Mouse (Mus musculus): Measurements from ENCODE around the gene Sh3d19.
A peak's percentile ranks its signal among the peaks of the same experiment; 100 is the strongest.

Sh3d19 gene

DNA sequence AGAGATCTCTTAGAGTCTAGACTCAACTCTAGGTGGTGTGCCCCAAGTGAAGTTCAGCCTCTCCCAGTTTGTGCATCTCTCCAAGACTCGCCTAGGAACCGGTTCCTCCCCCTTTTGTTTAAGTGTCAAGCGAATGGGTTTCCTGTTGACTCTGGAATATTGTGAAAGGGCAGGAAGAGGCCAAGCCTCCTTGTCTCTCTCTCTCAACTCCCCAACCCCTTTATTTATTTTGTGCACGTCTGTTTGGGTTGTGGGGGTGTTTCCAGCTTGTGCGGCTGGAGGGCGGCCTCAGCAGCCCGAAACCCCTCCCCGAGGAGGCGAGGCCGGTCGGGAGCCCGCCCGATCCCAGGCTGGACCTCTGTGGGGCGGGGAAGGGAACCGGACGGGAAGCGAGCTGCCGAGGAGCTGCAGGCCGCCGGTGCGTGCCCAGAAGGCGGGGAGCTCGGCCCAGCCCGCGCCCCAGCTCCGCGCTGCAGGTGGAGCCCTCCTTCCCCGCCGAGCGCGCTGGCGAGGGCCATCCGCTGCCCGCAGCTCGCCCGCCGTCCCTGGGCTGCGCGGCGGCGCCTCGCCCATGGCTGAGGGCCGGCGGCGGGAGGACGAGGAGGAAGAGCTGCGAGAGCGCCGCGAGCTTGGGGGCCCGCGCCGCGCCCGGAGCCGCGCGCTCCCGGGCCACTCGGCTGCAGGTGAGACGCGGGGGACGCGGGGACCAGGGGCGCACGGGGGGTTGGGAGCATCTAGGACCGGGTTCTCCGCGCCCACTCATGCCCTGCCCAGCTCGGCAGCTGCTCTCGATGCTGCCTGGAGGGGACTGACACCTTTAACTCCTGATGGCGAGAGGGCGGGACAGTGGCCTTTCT lies at the start of gene Sh3d19:
Sh3d19 (plus strand) TSS at position 368 of the 857 bp plus-strand sequence.
- peak; percentile 31 for DNase-seq (ENCODE audit: low read depth, low spot score)

DNA sequence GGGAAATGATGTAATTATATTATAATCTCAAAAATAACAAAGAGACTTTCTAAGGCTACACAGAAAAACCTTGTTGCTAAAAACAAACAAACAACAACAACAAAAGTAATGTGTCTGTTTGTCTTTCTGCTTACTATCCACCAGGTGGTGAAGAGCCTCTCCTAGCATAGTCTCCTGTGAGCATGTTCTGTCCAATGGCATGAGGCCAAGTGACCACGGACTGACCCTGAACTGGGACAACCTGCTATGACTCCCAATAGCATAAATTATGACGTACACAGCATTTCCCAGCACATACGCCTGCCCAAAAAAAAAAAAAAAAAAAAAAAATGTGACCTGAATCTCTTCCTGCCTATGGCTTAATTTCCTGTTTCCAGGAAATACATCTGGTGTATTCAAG lies 48.6 kb upstream of the Sh3d19 start:
- DNase-seq (ENCODE audit: low read depth, low spot score), result no peak

DNA sequence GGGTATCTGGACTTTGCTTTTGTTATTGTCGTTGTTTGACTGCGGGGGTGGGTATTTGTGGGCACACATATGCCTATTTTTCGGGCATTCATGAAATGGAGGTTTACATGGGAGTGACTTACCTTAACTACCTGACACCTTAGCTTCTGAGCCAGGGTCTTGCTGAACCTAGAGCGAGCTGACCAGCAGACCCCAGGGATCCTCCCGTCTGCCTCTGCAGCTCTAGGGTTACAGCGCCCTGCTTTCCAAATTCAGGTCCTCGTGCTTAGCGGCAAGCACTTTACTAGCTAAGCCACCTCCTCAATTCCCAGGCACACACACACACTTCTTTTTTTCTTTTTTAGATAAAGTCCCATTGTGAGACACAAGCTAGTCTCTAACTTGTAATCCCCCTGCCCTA lies 47.6 kb upstream of the Sh3d19 start:
- no peak for DNase-seq (ENCODE audit: low read depth, low spot score)

DNA sequence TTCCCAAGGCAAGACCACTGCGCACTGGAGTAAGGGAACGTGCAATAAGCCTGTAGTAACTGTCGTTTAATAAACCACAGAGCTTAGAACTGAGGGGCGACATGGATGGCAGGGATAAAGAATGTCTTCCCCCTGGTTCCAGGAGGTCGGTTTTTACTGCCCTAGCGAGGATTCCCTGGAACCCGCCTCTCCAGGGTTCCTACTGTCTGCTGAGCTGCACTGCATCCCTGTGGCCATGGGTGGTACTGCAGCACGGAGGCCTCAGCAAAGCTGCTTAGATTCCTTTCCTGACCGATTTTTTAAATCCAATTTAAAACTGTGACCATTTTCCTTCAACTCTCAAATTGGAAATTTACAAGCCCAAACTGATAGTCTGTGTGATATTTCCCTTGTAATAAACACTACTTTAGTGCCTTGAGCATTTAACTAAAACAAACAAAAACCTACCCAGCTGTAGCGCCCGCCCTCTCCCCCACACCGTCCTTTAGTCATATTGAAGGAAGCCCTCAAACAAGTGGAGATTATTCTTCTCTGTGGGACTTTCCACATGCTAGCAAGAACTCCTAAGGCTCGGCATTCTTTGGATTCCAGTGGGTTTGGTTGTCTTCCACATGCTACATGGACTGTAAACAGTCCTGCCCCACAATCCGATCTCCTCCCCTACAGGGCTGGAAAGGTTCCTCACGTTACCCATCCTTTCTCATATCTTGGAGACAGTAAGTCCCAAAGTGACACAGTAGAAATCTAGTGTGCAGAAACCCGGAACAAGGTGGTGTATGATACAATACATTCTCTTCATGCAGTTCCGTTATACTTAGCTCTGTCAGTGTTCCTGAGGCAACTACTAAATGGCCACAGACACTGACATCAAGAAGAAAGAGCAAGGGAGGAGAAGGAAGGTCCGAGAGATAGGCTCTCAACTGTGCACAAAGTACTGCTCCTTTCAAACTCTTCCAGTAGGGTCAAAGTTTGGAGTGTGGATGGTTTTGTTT lies 46.7 kb upstream of the Sh3d19 start:
- peak; percentile 58 for DNase-seq (ENCODE audit: low read depth, low spot score)

DNA sequence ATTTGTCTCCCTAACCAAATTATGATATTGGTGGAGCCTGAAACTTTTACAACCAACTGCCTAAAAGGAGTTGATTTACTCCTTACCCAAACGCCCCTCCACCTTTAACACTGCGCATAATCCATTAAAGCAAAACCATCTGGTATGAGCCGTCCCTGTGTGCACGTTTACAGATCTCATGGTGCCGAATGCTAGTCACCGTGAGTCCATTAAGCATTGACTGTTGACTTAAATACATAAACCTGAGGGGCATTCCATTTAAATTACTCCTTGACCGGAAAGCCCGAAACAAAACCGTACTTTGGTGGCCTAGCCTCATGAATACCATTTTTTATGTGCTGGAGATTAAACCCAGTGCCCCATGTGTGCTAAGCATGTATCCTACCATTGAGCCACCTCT lies 43.6 kb upstream of the Sh3d19 start:
- no peak for DNase-seq (ENCODE audit: low read depth, low spot score)

DNA sequence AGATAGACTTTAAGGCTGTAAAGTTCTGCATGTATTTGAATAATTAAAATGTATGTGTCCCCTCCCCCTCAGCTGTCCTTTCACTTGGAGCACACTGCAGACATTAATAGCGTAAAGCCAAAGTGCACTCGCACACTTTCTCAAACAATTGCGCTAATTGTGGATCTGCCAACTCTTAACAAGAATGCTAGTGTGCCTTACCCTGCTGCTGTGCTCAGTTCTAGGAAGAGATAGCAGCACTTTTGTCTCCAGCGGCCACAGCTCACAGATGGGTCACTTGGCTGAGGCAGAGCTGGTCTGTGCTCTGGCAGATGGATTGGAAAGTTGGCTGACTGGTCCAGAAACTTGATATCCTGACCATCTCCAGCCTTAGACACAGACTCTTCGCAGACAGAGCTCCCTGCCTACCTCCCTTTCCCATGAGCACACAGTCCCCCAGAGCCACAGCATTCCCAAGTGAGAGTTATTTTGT lies 42.7 kb upstream of the Sh3d19 start:
- DNase-seq (ENCODE audit: low read depth, low spot score), result peak; percentile 76

DNA sequence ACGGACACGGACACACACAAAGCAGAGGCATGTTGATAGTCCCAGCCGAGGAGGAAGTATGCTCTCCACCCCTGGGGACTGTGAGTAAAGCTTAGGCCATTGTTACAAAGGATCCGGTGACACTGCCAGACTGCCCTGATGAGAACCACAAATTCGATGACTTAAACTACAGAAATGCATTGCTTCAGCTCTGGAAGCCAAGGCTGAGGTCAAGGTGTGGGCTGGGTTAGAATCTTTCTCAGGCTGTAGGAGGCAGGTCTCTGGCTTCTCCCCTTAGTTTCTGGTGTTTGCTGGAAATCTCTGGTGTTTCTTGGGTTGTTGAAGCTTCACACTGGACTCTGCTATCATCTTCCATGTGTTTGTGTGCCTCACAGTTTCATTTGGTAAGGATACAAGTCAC lies 41.2 kb upstream of the Sh3d19 start:
- DNase-seq (ENCODE audit: low read depth, low spot score), result no peak

DNA sequence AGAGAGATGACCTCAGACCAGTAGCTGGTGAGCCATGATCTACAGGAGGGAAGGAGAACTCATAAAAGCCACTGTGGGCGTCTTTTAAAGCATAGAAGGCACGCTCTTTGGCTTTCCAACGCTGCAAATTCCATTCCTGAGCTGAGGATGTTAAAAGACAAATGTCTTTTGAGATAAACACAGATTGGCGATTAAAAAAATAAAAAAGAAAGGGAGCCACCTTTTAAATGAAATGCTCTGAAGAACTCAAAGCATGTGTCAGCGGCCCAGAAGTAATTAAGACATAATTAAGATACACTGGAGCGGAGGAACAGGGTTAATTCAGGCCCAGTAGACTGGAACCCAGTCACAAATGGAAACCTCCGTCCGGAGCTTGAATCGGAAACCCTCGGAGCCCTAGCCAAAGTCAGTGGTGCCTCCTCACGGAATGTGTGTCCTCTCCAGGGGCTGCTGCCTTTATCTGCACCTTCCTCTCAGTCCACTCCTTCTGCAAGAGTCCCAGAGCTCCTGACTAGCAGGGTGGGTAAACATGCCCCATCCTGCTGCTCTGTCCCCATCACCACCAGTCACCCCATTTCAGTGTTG lies 40.1 kb upstream of the Sh3d19 start:
- DNase-seq (ENCODE audit: low read depth, low spot score), result no peak

DNA sequence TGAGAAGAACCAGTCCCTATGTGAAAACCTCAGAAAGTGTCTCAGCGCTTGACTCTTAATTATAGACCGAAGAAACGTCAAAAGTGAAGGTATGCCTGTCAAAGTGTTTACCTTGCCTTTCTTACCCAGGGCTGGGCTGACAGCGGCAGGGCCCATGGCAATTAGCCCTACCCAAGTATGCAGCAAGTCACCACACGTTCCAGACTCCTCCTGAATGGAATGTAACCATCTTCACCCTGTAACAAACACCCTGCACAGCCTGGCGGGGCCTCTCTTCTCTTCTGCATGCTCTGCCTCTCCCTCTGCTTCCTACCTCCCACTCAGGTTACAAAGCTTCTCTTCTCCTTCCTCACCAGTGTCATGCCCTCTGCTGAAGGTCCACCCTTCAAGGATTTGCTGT lies 39.0 kb upstream of the Sh3d19 start:
- no peak for DNase-seq (ENCODE audit: low read depth, low spot score)

DNA sequence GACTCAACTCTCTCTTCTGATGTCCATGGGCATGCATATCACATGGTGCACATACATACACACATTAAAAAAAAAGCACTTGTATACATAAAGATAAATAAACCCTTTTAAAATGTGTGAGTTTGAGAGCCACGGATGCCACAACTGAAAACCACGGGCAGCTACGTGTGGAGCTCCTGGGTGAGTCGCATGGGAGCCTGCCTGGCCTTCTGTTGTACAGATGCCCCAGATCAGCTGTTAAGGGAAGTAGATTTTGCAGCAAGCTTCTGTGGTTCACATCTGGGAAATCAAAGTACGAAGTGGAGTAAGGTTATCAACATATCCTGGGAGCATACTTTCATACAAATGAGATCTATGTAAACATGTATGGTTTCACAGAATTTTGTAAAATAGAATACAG lies 37.3 kb upstream of the Sh3d19 start:
- DNase-seq (ENCODE audit: low read depth, low spot score), result no peak

DNA sequence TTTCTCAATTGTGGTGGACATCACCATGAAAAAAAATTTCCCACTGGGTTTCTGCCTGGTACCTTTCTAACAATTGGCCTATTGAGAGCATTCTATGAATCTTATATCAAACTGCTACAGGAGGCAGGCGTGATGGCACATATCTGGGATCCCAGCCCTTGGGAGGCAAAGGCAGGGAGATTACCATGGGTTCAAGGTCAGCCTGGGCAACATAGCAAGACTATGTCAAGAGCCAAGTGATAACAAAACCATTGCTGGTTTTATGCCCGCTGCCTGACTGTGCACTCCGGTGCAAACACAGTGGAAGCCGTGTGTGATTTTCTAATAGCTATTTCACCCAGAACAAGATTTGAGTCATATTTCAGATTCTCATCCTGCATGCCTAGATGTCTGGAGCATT lies 20.0 kb upstream of the Sh3d19 start:
- DNase-seq (ENCODE audit: low read depth, low spot score), result no peak

DNA sequence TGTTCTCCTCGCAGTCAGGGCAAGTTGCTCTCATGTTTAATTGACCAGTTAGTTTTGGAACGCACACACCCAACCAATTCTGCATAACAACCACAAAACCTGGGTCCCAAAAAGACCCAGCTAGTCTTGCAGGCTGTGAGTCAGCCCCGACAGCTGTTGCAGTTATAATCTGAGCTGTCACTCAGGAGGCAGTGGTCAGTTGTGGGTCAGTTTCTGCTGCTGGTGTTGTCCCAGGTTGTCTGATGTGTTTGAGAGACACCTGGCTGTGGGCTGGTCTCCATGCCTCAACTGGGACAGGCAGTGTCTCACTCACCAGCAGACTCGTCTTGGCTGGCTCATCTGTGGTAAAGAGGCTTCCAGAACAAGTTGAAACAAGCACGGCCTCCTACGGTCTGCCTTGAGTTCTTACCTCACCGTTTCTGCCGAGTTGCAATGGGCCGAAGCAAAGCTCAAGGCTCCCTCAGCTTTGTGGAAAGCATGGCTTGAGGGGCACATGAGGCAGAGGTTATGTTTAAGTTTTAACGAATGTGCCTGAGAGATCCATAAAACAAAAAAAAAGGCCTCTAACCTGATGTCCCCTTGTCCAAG lies 18.1 kb upstream of the Sh3d19 start:
- DNase-seq (ENCODE audit: low read depth, low spot score), result no peak

DNA sequence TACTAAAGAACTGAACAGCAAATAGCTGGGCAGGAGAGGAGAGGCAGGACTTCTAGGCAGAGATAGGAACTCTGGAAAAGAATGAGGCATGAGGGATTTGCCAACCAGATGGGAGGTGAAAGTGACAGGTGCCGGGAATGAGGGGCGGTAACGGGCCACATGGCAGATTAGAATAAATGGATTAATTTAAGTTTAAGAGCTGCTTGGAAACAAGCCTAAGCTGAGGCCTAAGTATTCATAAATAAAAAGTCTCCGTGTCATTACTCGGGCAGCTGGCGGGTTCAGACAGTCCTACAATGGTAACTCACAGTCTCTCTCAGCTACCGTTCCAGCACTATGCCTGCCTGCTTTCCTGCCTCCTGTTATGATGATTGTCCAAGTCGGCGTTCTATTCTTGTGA lies 15.6 kb upstream of the Sh3d19 start:
- no peak for DNase-seq (ENCODE audit: low read depth, low spot score)

DNA sequence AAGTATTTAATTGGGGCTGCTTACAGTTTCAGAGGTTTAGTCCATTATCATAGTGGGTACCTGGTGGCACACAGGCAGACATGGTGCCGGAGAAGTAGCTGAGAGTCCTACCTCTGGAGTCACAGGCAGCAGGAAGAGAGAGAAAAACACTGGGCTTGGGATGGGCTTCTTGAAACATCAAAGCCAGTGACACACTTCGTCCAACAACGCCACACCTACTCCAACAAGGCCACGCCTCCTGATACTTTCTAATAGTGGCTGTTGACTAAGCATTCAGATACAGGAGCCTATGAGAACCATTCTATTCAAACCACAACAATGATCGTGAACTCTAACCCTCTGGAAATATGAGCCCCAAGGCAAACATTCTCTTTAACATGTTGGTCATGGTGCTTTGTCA lies 15.2 kb upstream of the Sh3d19 start:
- DNase-seq (ENCODE audit: low read depth, low spot score), result no peak

DNA sequence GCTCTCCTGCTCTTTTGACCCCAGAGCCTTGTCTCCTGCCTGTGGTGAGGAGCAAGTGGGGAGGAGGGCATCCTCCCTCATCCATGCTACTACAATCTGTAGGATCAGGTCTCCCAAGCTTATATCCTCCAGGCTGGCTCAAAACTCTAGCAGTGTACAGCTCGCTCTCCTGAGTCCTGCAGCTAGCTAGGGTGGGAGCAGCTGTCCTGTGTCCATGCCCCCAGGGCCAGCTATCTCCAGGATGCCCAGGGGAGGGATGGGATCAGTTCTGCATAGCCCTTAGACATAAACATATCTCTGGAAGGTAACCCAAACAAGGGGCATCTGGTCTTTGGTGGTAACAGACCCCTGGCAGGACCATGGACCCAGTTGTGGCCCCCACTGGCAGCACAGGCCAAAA lies 11.2 kb upstream of the Sh3d19 start:
- DNase-seq (ENCODE audit: low read depth, low spot score), result no peak

DNA sequence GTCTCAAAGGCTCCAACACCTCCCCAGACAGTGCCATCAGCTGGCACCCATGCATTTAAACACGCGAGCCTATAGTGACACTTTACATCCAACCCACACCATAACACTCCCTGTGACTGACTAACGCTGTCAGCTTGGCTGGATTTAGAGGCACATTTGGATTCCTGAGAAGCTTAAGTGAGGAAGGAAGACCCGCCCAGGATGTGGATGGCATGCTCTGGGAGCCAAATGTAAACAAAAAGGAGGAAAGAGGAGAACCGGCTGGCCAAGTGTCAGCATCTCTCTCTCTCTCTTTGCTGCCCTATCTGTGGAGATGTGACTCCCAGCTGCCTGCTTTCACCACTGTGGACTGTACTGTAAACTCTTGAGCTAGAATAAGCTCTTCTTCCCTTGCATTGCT lies 9.8 kb upstream of the Sh3d19 start:
- no peak for DNase-seq (ENCODE audit: low read depth, low spot score)

DNA sequence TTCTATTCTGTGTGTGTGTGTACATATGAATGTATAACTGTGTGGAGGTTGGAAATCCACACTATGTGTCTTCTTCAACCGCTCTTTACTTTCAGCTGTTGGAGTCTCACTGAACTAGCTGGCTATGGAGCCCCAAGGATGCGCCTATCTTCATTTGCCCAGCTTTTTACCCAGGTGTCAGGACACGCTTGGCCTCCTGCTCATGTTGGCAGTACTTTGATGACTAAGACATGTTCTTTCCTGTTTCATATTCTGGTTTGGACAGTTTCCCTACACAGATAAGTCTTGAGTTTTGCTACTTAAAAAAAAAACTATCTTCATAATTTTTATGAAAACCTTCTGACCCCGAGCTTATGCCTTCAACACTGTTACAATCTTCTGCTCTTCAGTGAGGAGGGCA lies 5.4 kb upstream of the Sh3d19 start:
- no peak for DNase-seq (ENCODE audit: low read depth, low spot score)

DNA sequence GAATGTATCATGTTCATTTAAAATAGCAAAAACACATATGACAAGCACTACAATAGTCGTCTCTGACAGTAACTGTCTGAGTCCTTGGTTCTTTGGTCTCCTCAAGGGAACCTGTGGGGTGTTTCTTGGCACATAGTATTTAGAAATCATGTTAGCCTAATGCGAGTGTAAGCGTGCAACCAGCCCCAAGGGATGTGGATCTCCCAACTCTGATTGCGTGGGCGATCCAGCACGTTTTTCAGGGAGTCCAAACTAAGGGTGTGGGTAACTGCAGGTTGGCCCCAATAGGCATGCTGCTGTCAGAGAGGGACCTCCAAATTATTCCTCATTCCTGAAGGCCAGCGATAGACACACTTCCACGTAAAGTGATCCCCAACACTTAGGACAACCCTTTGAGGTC lies 1.9 kb upstream of the Sh3d19 start:
- no peak for DNase-seq (ENCODE audit: low read depth, low spot score)

DNA sequence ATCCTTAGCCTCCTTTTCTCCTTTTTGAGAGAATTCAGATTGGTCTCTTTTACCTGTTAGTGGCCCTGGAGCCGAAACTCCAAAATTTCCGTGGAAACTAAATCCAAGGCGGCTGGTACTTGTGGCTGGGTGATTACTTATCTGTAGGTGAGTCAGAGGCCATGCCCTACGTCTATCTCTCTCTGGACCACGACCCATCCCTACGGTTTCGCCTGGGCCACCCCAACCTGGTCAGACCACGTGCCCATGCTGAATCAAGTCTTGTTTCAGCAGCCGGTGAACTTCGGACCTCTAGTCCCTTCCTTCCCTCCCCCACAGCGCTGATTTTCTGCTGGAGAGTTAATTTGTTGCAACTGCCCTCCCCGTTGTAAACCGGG lies 678 bp downstream of the Sh3d19 start:
- no peak for DNase-seq (ENCODE audit: low read depth, low spot score)

DNA sequence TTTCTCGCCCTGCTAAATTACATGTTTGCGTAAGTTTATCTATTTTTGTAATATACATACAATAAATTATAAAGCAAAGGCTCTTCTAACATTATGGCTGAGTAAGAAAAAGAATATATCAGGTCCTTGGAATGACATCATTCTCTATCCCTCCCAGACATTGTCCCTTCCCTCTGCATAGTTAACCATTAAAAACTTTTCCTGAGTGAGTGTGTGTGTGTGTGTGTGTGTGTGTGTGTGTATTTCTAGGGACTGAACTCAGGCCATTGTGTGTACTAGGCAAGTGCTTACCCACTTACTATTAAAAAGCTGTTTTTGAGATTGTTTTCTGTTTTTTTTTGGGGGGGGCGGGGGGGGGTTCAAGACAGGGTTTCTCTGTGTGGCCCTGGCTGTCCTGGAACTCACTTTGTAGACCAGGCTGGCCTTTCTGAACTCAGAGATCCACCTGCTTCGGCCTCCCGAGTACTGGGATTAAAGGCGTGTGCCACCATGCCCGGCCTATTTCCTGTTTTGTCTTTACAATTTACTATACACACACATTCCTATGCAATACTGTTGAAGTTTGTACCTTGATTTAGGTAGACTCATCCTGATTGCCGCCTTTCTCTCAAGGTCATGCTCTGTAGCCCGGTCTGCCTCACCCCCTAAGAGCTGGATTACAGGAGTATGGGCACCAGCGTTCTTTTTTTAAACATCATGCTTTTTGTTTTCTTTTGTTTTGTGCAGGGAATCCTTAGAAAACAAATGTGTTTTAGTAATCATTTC lies 2.6 kb downstream of the Sh3d19 start:
- DNase-seq (ENCODE audit: low read depth, low spot score), result no peak

DNA sequence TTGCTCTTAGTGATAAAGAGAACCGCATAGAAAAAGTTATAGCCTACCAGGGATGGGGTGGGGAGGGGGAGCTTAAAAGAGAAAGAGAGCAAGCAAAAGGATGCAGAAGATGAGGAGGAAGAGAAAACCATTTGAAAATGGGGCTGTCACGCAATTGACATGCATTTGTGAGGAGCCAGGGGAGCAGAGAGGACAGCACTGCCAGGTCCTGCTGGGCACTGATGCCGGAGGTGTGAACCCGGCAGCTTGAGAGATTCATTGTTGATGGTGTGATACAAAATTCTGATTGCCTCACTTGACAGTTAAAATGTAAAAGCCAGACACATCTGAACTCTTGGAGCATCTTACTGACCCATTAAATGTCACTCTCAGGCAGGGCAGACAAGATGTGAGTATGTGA lies 3.5 kb downstream of the Sh3d19 start:
- DNase-seq (ENCODE audit: low read depth, low spot score), result no peak
